Comparison of ENCODE assay signal across 11 mouse cellular contexts in genomic region chr4:14039513-14040072, GRCm38 (mm10).
DNase-seq lines count a peak whose midpoint lies in the region; ATAC-seq lines count a peak whose summit lies in the region.
"Had no signal": no experiment of that assay in that cellular context is flagged by ENCODE, and none has a peak within 500 bp of the region (broad histone marks: within the 10 kb centered on the region; RNA-seq: fewer than 3 reads in every experiment).

No protein-coding gene starts in this region.

- H3K27me3 ChIP-seq in hindbrain, embryonic 13.5 days = no peaks in the 10 kb centered on the region
- no peaks in the 10 kb centered on the region for H3K27me3 ChIP-seq in hindbrain, embryonic 12.5 days
- H3K27me3 ChIP-seq: heart, embryonic 13.5 days had no signal

- 0 out of 2 replicates have a peak, but pooled peaks cover 4% of the 10 kb centered on the region for H3K9me3 ChIP-seq in hindbrain, embryonic 13.5 days
- 0 out of 2 replicates have a peak, but pooled peaks cover 4% of the 10 kb centered on the region for H3K9me3 ChIP-seq in hindbrain, embryonic 12.5 days (replicated peaks)

- H3K4me3 ChIP-seq in hindbrain, embryonic 13.5 days = no peak overlapping the region
- H3K4me3 ChIP-seq in hindbrain, embryonic 12.5 days = no peak overlapping the region
- H3K4me3 ChIP-seq: heart, embryonic 13.5 days had no signal

- ATAC-seq in hindbrain, embryonic 13.5 days (ENCODE audit: low FRiP score) = peak; percentile 66; the same call in 1 of the 2 replicates
- ATAC-seq in hindbrain, embryonic 12.5 days (ENCODE audit: low FRiP score) = no peak
- ATAC-seq in megakaryocyte-erythroid progenitor cell, adult 5-6 weeks (replicated peaks; ENCODE audit: low FRiP score, low TSS enrichment, poor library complexity, severe bottlenecking) = no peak

- no peaks in the 10 kb centered on the region for H3K36me3 ChIP-seq in hindbrain, embryonic 13.5 days
- H3K36me3 ChIP-seq in hindbrain, embryonic 12.5 days = no peaks in the 10 kb centered on the region
- H3K36me3 ChIP-seq: heart, embryonic 13.5 days had no signal

- no peak overlapping the region for H3K4me2 ChIP-seq in hindbrain, embryonic 13.5 days
- no peak overlapping the region for H3K4me2 ChIP-seq in hindbrain, embryonic 12.5 days (replicated peaks)
- H3K4me2 ChIP-seq: heart, embryonic 13.5 days; lung, embryonic 14.5 days had no signal

- peak; percentile 23 to 34 for DNase-seq in cerebellum, postnatal 36 days
- peak; percentile 29 to 36 for DNase-seq in layer of hippocampus, adult 8-10 months (ENCODE audit: low spot score in 2 of 2)
- DNase-seq in right cerebral cortex, adult 18-20 months = peak; percentile 54
- no peak for DNase-seq in heart, adult 9 months (ENCODE audit: low spot score in 2 of 2)
- DNase-seq in spleen, adult 12 weeks (ENCODE audit: low spot score) = no peak
- DNase-seq: lung, embryonic 14.5 days had no signal

- no peak overlapping the region for H3K9ac ChIP-seq in hindbrain, embryonic 13.5 days
- H3K9ac ChIP-seq in hindbrain, embryonic 12.5 days = no peak overlapping the region
- H3K9ac ChIP-seq: heart, embryonic 13.5 days; lung, embryonic 14.5 days had no signal

- peak overlapping the region; percentile 44; the same call in 1 of the 2 replicates for H3K27ac ChIP-seq in hindbrain, embryonic 13.5 days
- no peak overlapping the region for H3K27ac ChIP-seq in hindbrain, embryonic 12.5 days
- H3K27ac ChIP-seq: heart, embryonic 13.5 days; kidney, postnatal 0 days had no signal

- peaks cover 5% of the 10 kb centered on the region for H3K4me1 ChIP-seq in hindbrain, embryonic 13.5 days (replicated peaks)
- H3K4me1 ChIP-seq in hindbrain, embryonic 12.5 days = no peaks in the 10 kb centered on the region
- H3K4me1 ChIP-seq: heart, embryonic 13.5 days had no signal

- WGBS in hindbrain, embryonic 13.5 days = 62% methylated on average over 7 of the region's 7 CpGs
- 67% methylated on average over 7 of the region's 7 CpGs for WGBS in hindbrain, embryonic 12.5 days

Comparison
In these comparisons a context has a peak if more than half of its experiments do, and no peak if none do; other contexts are left out.
1. DNase-seq: peak in cerebellum, postnatal 36 days (2 of 2), layer of hippocampus, adult 8-10 months (2 of 2) and right cerebral cortex, adult 18-20 months (single experiment); none in heart, adult 9 months (0 of 2) and spleen, adult 12 weeks (single experiment).